Mouse (Mus musculus) spleen, adult 2 months (tissue): ENCODE measurements around the gene Gabrr2. TPM values are rescaled to one million over a fixed set of nuclear protein-coding genes. Genes with fewer than 3 reads are reported as not detected.
"Not testable (repeated sequence)": the region's sequence is repeated elsewhere in the genome, so short reads cannot be mapped to it uniquely, and the experiment has no call there.

Experiments used
- DNase-seq, 2 experiments: peaks; one replicate each; pipeline versions ENCODE4 v3.0.0 to v3.0.0-alpha.2; 2012 to 2021; ENCODE audit warnings: low spot score in 2 of 2, low read depth in 1 of 2
- H3K27ac ChIP-seq: fragments of 200-500 bp; 2 replicates; pipeline ENCODE4 v1.5.1; 2012; ENCODE audit warnings: low read length, inconsistent platforms; ENCODE audit not compliant: insufficient read depth
- H3K27me3 ChIP-seq: fragments of 200-500 bp; 2 replicates; pipeline ENCODE4 v1.6.1; 2012; ENCODE audit warnings: mild to moderate bottlenecking, moderate library complexity, low read length, inconsistent platforms; ENCODE audit not compliant: control insufficient read depth, insufficient read depth
- H3K36me3 ChIP-seq: fragments of 200-500 bp; 2 replicates; pipeline ENCODE4 v1.6.1; 2012; ENCODE audit warnings: mild to moderate bottlenecking, low read length, inconsistent platforms; ENCODE audit not compliant: control insufficient read depth, insufficient read depth
- H3K4me1 ChIP-seq: fragments of 200-500 bp; 2 replicates; pipeline ENCODE4 v1.6.1; 2011; ENCODE audit warnings: inconsistent platforms; ENCODE audit not compliant: control insufficient read depth, insufficient read depth, insufficient read length
- H3K4me3 ChIP-seq: fragments of 200-500 bp; 2 replicates; pipeline ENCODE4 v1.5.1; 2011; ENCODE audit warnings: mild to moderate bottlenecking, inconsistent platforms; ENCODE audit not compliant: insufficient read depth, insufficient read length; ENCODE audit errors: extremely low read depth
- CTCF ChIP-seq: fragments of 200-500 bp; IDR thresholded peaks from 2 replicates; pipeline ENCODE4 v1.5.1; 2011; ENCODE audit warnings: mild to moderate bottlenecking, inconsistent platforms; ENCODE audit not compliant: insufficient read depth, insufficient read length, insufficient replicate concordance; ENCODE audit errors: extremely low read depth
- POLR2A ChIP-seq: fragments of 200-500 bp; IDR thresholded peaks from 2 replicates; pipeline ENCODE4 v1.6.1; 2011; ENCODE audit warnings: low read depth, low read length, inconsistent platforms
- WGBS: fragments of 180-500 bp; shearing (Covaris S2); methylation state at CpG from one replicate; pipeline ENCODE4 v1.1.7; 2018; 5-methylcytosine and 5-hydroxymethylcytosine counted together
- polyA plus RNA-seq: library from polyadenylated mRNA; depleted of rRNA; stranded (reverse); fragments of >200 nt; gene quantifications from 2 replicates; pipeline ENCODE4 v1.2.3, GENCODE M21; 2012

Gene Gabrr2
- polyA plus RNA-seq, 1 experiment: 3.2 TPM

- WGBS: 80% methylated on average over 11 of the region's 11 CpGs
- peaks cover 12% of the 10 kb centered on the region; the same call in 1 of the 2 replicates for H3K4me1 ChIP-seq
- DNase-seq: peak in 1 of 2 experiments; percentile 14
- peak overlapping the region; percentile 49 for H3K27ac ChIP-seq
- H3K36me3 ChIP-seq: no peaks in the 10 kb centered on the region
- no peaks in the 10 kb centered on the region for H3K27me3 ChIP-seq
- TF ChIP-seq POLR2A (no peak), CTCF (no peak)
- H3K4me3 ChIP-seq: no peak overlapping the region; the same call in 1 of the 2 replicates
Measured at GRCm38 (mm10) chr4:33077161-33077560, 14.4 kb downstream of the Gabrr2 start.

- WGBS: 48% methylated on average over 8 of the region's 8 CpGs
- no peak for DNase-seq
- H3K27me3 ChIP-seq: no peaks in the 10 kb centered on the region
- H3K27ac ChIP-seq: no peak overlapping the region
- no peaks in the 10 kb centered on the region for H3K36me3 ChIP-seq
- peaks cover 10% of the 10 kb centered on the region; the same call in 1 of the 2 replicates for H3K4me1 ChIP-seq
- TF ChIP-seq CTCF (no peak), POLR2A (no peak)
- H3K4me3 ChIP-seq: no peak overlapping the region
Measured at GRCm38 (mm10) chr4:33077724-33078123, 14.9 kb downstream of the Gabrr2 start.

- Histone ChIP-seq H3K4me3 (no peak overlapping the region), H3K4me1 (peaks cover 3% of the 10 kb centered on the region; the same call in 1 of the 2 replicates), H3K27me3 (no peaks in the 10 kb centered on the region), H3K27ac (0 out of 2 replicates have a peak overlapping the region, but pooled peaks have one; percentile 8), H3K36me3 (no peaks in the 10 kb centered on the region)
- TF ChIP-seq POLR2A (no peak), CTCF (no peak)
- DNase-seq: no peak
- WGBS: 84% methylated on average over 3 of the region's 3 CpGs
Measured at GRCm38 (mm10) chr4:33078492-33078891, 15.7 kb downstream of the Gabrr2 start.

GRCm38 (mm10) chr4:33099118-33099694 is 36.4 kb downstream of the Gabrr2 start:
- Histone ChIP-seq H3K36me3 (no peaks in the 10 kb centered on the region), H3K27me3 (no peaks in the 10 kb centered on the region), H3K4me3 (no peak overlapping the region), H3K27ac (no peak overlapping the region; the same call in 1 of the 2 replicates), H3K4me1 (peaks cover 2% of the 10 kb centered on the region; the same call in 1 of the 2 replicates)
- no peak for TF ChIP-seq POLR2A
- no peak for TF ChIP-seq CTCF
- DNase-seq: no peak
- WGBS: 48% methylated on average over 6 of the region's 6 CpGs

GRCm38 (mm10) chr4:33109720-33110458 is 47.1 kb downstream of the Gabrr2 start:
- Histone ChIP-seq H3K4me3 (no peak overlapping the region), H3K27ac (no peak overlapping the region), H3K36me3 (no peaks in the 10 kb centered on the region), H3K4me1 (peaks cover 10% of the 10 kb centered on the region; the same call in 1 of the 2 replicates), H3K27me3 (no peaks in the 10 kb centered on the region)
- 52% methylated on average over 14 of the region's 14 CpGs for WGBS
- DNase-seq: peak in 1 of 2 experiments; percentile 33
- no peak for TF ChIP-seq POLR2A
- no peak for TF ChIP-seq CTCF

DNA sequence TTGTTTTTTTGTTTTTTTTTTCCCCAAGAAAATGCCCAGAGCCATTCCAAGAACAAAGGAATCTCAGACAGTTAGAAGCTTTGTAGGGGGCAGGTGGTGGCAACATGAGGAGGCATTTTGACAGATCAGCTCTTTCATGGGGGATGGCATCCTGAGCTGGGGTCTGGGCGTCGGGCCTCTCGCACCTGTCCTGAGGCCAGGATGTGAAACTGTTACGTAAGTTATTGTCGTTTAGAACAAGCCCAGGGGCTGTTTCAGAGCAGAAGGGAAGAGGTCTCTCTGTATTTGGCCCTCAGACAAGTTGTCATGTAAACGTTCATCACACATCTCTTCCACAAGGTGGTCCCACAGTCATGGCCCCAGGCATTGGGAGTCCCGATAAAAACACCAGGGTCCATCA is 48.0 kb downstream of the Gabrr2 start:
- TF ChIP-seq POLR2A (no peak), CTCF (no peak)
- Histone ChIP-seq H3K27ac (peak overlapping the region; percentile 11; the same call in 1 of the 2 replicates), H3K4me1 (peaks cover 10% of the 10 kb centered on the region; the same call in 1 of the 2 replicates), H3K4me3 (no peak overlapping the region), H3K36me3 (no peaks in the 10 kb centered on the region), H3K27me3 (no peaks in the 10 kb centered on the region)
- WGBS: 34% methylated on average over 7 of the region's 7 CpGs
- DNase-seq: peak in 1 of 2 experiments; percentile 17

DNA sequence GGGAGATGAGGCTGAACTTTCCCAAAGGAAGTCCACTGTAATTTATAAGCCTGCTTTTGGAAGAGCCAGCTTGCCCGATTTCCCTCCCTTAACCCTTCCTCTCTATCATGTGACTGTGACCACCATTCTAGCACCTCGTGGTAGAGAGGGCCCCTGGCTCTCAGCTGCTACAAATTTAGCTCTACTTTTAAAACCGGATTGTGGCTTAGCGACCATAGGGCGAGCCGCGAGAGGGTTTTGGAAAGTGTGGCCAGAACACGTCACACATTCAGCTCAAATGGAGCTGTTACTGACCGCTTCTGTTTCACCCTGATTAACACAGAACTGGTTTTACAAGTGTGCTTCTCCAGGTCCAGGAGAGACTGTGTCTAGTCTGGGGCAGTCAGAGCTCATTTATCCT is 48.6 kb downstream of the Gabrr2 start:
- WGBS: 46% methylated on average over 9 of the region's 9 CpGs
- Histone ChIP-seq H3K27me3 (no peaks in the 10 kb centered on the region), H3K4me3 (no peak overlapping the region), H3K36me3 (no peaks in the 10 kb centered on the region), H3K27ac (peak overlapping the region; percentile 11; the same call in 1 of the 2 replicates), H3K4me1 (peaks cover 7% of the 10 kb centered on the region; the same call in 1 of the 2 replicates)
- TF ChIP-seq POLR2A (no peak), CTCF (no peak)
- DNase-seq: no peak

DNA sequence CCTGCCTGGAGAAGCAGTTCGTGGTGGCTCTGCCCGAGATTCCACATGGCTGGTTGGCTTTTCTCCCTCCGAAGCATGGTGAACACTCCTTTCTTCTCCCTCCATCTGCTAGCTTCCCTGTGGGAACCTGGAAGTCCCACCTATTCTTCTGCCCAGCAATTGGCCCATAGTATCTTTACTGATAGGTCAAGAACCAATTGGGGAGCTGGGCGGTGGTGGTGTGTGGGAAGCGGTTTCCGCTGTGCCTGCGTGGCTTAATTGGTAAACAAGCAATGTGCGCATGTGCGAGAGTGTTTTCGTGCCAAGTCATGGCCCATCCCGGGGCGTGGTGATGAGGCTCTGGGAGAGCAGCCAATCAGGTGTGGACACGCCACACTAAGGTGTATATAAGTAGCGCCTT is 50.1 kb downstream of the Gabrr2 start:
- not testable (repeated sequence) for H3K27ac ChIP-seq, DNase-seq, H3K36me3 ChIP-seq, H3K4me3 ChIP-seq, H3K4me1 ChIP-seq, H3K27me3 ChIP-seq
- 95% methylated on average over 13 of the region's 14 CpGs for WGBS
